Comparison of ENCODE assay signal across 8 mouse cellular contexts in genomic region chr1:171282086-171282805, GRCm38 (mm10). TPM values are rescaled to one million over a fixed set of nuclear protein-coding genes. Genes with fewer than 3 reads are reported as not detected.
DNase-seq lines count a peak whose midpoint lies in the region; ATAC-seq and TF ChIP-seq lines count a peak whose summit lies in the region.

No protein-coding gene starts in this region.

- WGBS in forebrain, embryonic 11.5 days: 82% methylated on average over 18 of the region's 18 CpGs
- WGBS in forebrain, postnatal 0 days: 81% methylated on average over 18 of the region's 18 CpGs
- 73% methylated on average over 18 of the region's 18 CpGs for WGBS in heart, embryonic 15.5 days
- WGBS in midbrain, embryonic 12.5 days: 82% methylated on average over 18 of the region's 18 CpGs

- no peak overlapping the region for H3K9ac ChIP-seq in forebrain, embryonic 11.5 days (ENCODE audit: low read length)
- H3K9ac ChIP-seq in forebrain, postnatal 0 days: no peak overlapping the region
- peak overlapping the region; percentile 71; the same call in 1 of the 2 replicates for H3K9ac ChIP-seq in heart, embryonic 15.5 days
- no peak overlapping the region; the same call in 1 of the 2 replicates for H3K9ac ChIP-seq in midbrain, embryonic 12.5 days (replicated peaks)

- no peaks in the 10 kb centered on the region for H3K9me3 ChIP-seq in forebrain, embryonic 11.5 days (ENCODE audit: control insufficient read depth, low read length)
- H3K9me3 ChIP-seq in forebrain, postnatal 0 days (ENCODE audit: low read length): no peaks in the 10 kb centered on the region
- H3K9me3 ChIP-seq in heart, embryonic 15.5 days (replicated peaks): no peaks in the 10 kb centered on the region
- H3K9me3 ChIP-seq in midbrain, embryonic 12.5 days: no peaks in the 10 kb centered on the region

- peaks cover 3% of the 10 kb centered on the region; the same call in 1 of the 2 replicates for H3K36me3 ChIP-seq in forebrain, embryonic 11.5 days (ENCODE audit: control insufficient read depth, insufficient read depth, low read length)
- H3K36me3 ChIP-seq in forebrain, postnatal 0 days (ENCODE audit: insufficient read depth): peaks cover 38% of the 10 kb centered on the region
- H3K36me3 ChIP-seq in heart, embryonic 15.5 days: peaks cover 28% of the 10 kb centered on the region; the same call in 1 of the 2 replicates
- H3K36me3 ChIP-seq in midbrain, embryonic 12.5 days: peaks cover 58% of the 10 kb centered on the region

- H3K27ac ChIP-seq in forebrain, embryonic 11.5 days (ENCODE audit: low read depth, low read length): no peak overlapping the region
- no peak overlapping the region for H3K27ac ChIP-seq in forebrain, postnatal 0 days (ENCODE audit: low read depth, low read length)
- peak overlapping the region; percentile 90; the same call in 1 of the 2 replicates for H3K27ac ChIP-seq in heart, embryonic 15.5 days
- no peak overlapping the region for H3K27ac ChIP-seq in midbrain, embryonic 12.5 days (replicated peaks)

- no peak for TF ChIP-seq CTCF in forebrain, postnatal 0 days (IDR thresholded peaks at IDR 0.05; ENCODE audit: low read depth)

- H3K4me2 ChIP-seq in forebrain, embryonic 11.5 days (ENCODE audit: low read depth, low read length, severe bottlenecking): no peak overlapping the region; the same call in 1 of the 2 replicates
- H3K4me2 ChIP-seq in forebrain, postnatal 0 days (ENCODE audit: low read depth): no peak overlapping the region
- peak overlapping the region; percentile 86; the same call in 1 of the 2 replicates for H3K4me2 ChIP-seq in heart, embryonic 15.5 days
- H3K4me2 ChIP-seq in midbrain, embryonic 12.5 days (replicated peaks): peak overlapping the region; percentile 85

- no peaks in the 10 kb centered on the region for H3K27me3 ChIP-seq in forebrain, embryonic 11.5 days (ENCODE audit: control insufficient read depth, insufficient read depth, low read length)
- H3K27me3 ChIP-seq in forebrain, postnatal 0 days (ENCODE audit: insufficient read depth, low read length): no peaks in the 10 kb centered on the region
- H3K27me3 ChIP-seq in heart, embryonic 15.5 days: no peaks in the 10 kb centered on the region
- H3K27me3 ChIP-seq in midbrain, embryonic 12.5 days: no peaks in the 10 kb centered on the region

- ATAC-seq in forebrain, embryonic 11.5 days (replicated peaks; ENCODE audit: low FRiP score): no peak
- ATAC-seq in forebrain, postnatal 0 days: no peak
- ATAC-seq in heart, embryonic 15.5 days (replicated peaks; ENCODE audit: insufficient number of reproducible peaks, insufficient read depth, low FRiP score, low read depth): no peak
- ATAC-seq in midbrain, embryonic 12.5 days (ENCODE audit: low FRiP score, low read depth): no peak

- peak overlapping the region; percentile 65; the same call in 1 of the 2 replicates for H3K4me3 ChIP-seq in forebrain, embryonic 11.5 days (ENCODE audit: low read depth, low read length)
- no peak overlapping the region for H3K4me3 ChIP-seq in forebrain, postnatal 0 days (ENCODE audit: low read depth, low read length)
- H3K4me3 ChIP-seq in heart, embryonic 15.5 days: peak overlapping the region; percentile 78
- H3K4me3 ChIP-seq in midbrain, embryonic 12.5 days: peak overlapping the region; percentile 68; the same call in 1 of the 2 replicates

- peaks cover 11% of the 10 kb centered on the region; the same call in 1 of the 2 replicates for H3K4me1 ChIP-seq in forebrain, embryonic 11.5 days (replicated peaks; ENCODE audit: control insufficient read depth, insufficient read depth, low read length)
- H3K4me1 ChIP-seq in forebrain, postnatal 0 days (ENCODE audit: insufficient read depth): peaks cover 15% of the 10 kb centered on the region
- peaks cover 35% of the 10 kb centered on the region for H3K4me1 ChIP-seq in heart, embryonic 15.5 days (replicated peaks)
- H3K4me1 ChIP-seq in midbrain, embryonic 12.5 days: peaks cover 33% of the 10 kb centered on the region

- DNase-seq in forebrain, embryonic 11.5 days (ENCODE audit: low spot score): peak; percentile 52
- no peak for DNase-seq in forebrain, postnatal 0 days
- peak; percentile 1 for DNase-seq in left cerebral cortex, adult 11 months (ENCODE audit: low spot score)
- DNase-seq in left cerebral cortex, adult 9 months (ENCODE audit: low spot score in 2 of 2): no peak
- DNase-seq in embryo, embryonic 11 days: no peak
- DNase-seq in frontal cortex, adult 2 months (ENCODE audit: extremely low spot score in 1 of 2, low spot score in 1 of 2): no peak

RNA-seq across cellular contexts. Expression of gene Ppox, which starts 1.3 kb away (rescaled TPM):
- polyA plus RNA-seq in forebrain, embryonic 11.5 days (2014; fragmentation: Nextera tagmentation; extraction: Ambion mirVana): 66.3 and 67.6 TPM in 2 replicates
- total RNA-seq in forebrain, postnatal 0 days (2014; rRNA removed): 26.6 and 30.6 TPM in 2 replicates
- 21.1 and 23.3 TPM in 2 replicates for polyA plus RNA-seq in forebrain, postnatal 0 days (2015; fragmentation: Nextera tagmentation; extraction: Ambion mirVana)
- 32.7 and 47.2 TPM in 2 replicates for polyA plus RNA-seq in heart, embryonic 15.5 days (2015; fragmentation: Nextera tagmentation; extraction: Ambion mirVana)
- 61.4 and 61.5 TPM in 2 replicates for polyA plus RNA-seq in midbrain, embryonic 12.5 days (2016; fragmentation: Nextera tagmentation; extraction: Ambion mirVana)
- polyA plus RNA-seq in frontal cortex, adult 2 months (2012; rRNA removed): 69.4 and 83.5 TPM in 2 replicates

RNA-seq across cellular contexts. Expression of gene Usp21, which starts 5.5 kb away (rescaled TPM):
- polyA plus RNA-seq in forebrain, embryonic 11.5 days (2014; fragmentation: Nextera tagmentation; extraction: Ambion mirVana): 110 and 114 TPM in 2 replicates
- 56.8 and 66.5 TPM in 2 replicates for total RNA-seq in forebrain, postnatal 0 days (2014; rRNA removed)
- 66.4 and 80.4 TPM in 2 replicates for polyA plus RNA-seq in forebrain, postnatal 0 days (2015; fragmentation: Nextera tagmentation; extraction: Ambion mirVana)
- 44.9 and 55.6 TPM in 2 replicates for polyA plus RNA-seq in heart, embryonic 15.5 days (2015; fragmentation: Nextera tagmentation; extraction: Ambion mirVana)
- polyA plus RNA-seq in midbrain, embryonic 12.5 days (2016; fragmentation: Nextera tagmentation; extraction: Ambion mirVana): 113 and 119 TPM in 2 replicates
- polyA plus RNA-seq in frontal cortex, adult 2 months (2012; rRNA removed): 73.0 and 83.2 TPM in 2 replicates

RNA-seq across cellular contexts. Expression of gene B4galt3, which starts 12.1 kb away (rescaled TPM):
- polyA plus RNA-seq in forebrain, embryonic 11.5 days (2014; fragmentation: Nextera tagmentation; extraction: Ambion mirVana): 72.3 and 75.5 TPM in 2 replicates
- total RNA-seq in forebrain, postnatal 0 days (2014; rRNA removed): 75.1 and 99.3 TPM in 2 replicates
- 104 and 115 TPM in 2 replicates for polyA plus RNA-seq in forebrain, postnatal 0 days (2015; fragmentation: Nextera tagmentation; extraction: Ambion mirVana)
- polyA plus RNA-seq in heart, embryonic 15.5 days (2015; fragmentation: Nextera tagmentation; extraction: Ambion mirVana): 44.4 and 56.4 TPM in 2 replicates
- polyA plus RNA-seq in midbrain, embryonic 12.5 days (2016; fragmentation: Nextera tagmentation; extraction: Ambion mirVana): 72.1 and 80.6 TPM in 2 replicates
- 65.2 and 73.7 TPM in 2 replicates for polyA plus RNA-seq in frontal cortex, adult 2 months (2012; rRNA removed)

RNA-seq across cellular contexts. Expression of gene Ufc1, which starts 12.6 kb away (rescaled TPM):
- 92.4 and 97.5 TPM in 2 replicates for polyA plus RNA-seq in forebrain, embryonic 11.5 days (2014; fragmentation: Nextera tagmentation; extraction: Ambion mirVana)
- 96.6 and 123 TPM in 2 replicates for total RNA-seq in forebrain, postnatal 0 days (2014; rRNA removed)
- 133 and 150 TPM in 2 replicates for polyA plus RNA-seq in forebrain, postnatal 0 days (2015; fragmentation: Nextera tagmentation; extraction: Ambion mirVana)
- polyA plus RNA-seq in heart, embryonic 15.5 days (2015; fragmentation: Nextera tagmentation; extraction: Ambion mirVana): 83.6 and 85.0 TPM in 2 replicates
- 106 TPM in 2 replicates for polyA plus RNA-seq in midbrain, embryonic 12.5 days (2016; fragmentation: Nextera tagmentation; extraction: Ambion mirVana)
- polyA plus RNA-seq in frontal cortex, adult 2 months (2012; rRNA removed): 90.5 and 94.3 TPM in 2 replicates

RNA-seq across cellular contexts. Expression of gene Ndufs2, which starts 31.1 kb away (rescaled TPM):
- 257 and 264 TPM in 2 replicates for polyA plus RNA-seq in forebrain, embryonic 11.5 days (2014; fragmentation: Nextera tagmentation; extraction: Ambion mirVana)
- total RNA-seq in forebrain, postnatal 0 days (2014; rRNA removed): 203 and 270 TPM in 2 replicates
- 219 and 243 TPM in 2 replicates for polyA plus RNA-seq in forebrain, postnatal 0 days (2015; fragmentation: Nextera tagmentation; extraction: Ambion mirVana)
- 514 and 535 TPM in 2 replicates for polyA plus RNA-seq in heart, embryonic 15.5 days (2015; fragmentation: Nextera tagmentation; extraction: Ambion mirVana)
- 224 and 226 TPM in 2 replicates for polyA plus RNA-seq in midbrain, embryonic 12.5 days (2016; fragmentation: Nextera tagmentation; extraction: Ambion mirVana)
- 212 and 225 TPM in 2 replicates for polyA plus RNA-seq in frontal cortex, adult 2 months (2012; rRNA removed)

Comparison
In these comparisons a context has a peak if more than half of its experiments do, and no peak if none do; other contexts are left out.
1. DNase-seq: peak in forebrain, embryonic 11.5 days (single experiment) and left cerebral cortex, adult 11 months (single experiment); none in forebrain, postnatal 0 days (single experiment), left cerebral cortex, adult 9 months (0 of 2), embryo, embryonic 11 days (single experiment) and frontal cortex, adult 2 months (0 of 2).
2. H3K4me2 ChIP-seq: peak in heart, embryonic 15.5 days (single experiment) and midbrain, embryonic 12.5 days (single experiment); none in forebrain, embryonic 11.5 days (single experiment) and forebrain, postnatal 0 days (single experiment).